Mouse (Mus musculus): ENCODE results near the gene Npas1. TPM values are rescaled to one million over a fixed set of nuclear protein-coding genes. Genes with fewer than 3 reads are reported as not detected.

Gene Npas1
- polyA plus RNA-seq, 2 experiments, result not detected

- no peak for DNase-seq (ENCODE audit: low read depth in 3 of 3, low spot score in 3 of 3)
- H3K9me3 ChIP-seq (ENCODE audit: control insufficient read depth, low read length), result no peaks in the 10 kb centered on the region
- H3K36me3 ChIP-seq (replicated peaks; ENCODE audit: control insufficient read depth, insufficient read depth, low read depth), result no peaks in the 10 kb centered on the region
- H3K9ac ChIP-seq (replicated peaks), result no peak overlapping the region
- TF ChIP-seq EP300 (IDR thresholded peaks at IDR 0.05; ENCODE audit: low read depth) (no peak), CTCF (IDR thresholded peaks at IDR 0.05; ENCODE audit: low read depth) (no peak)
- no peak overlapping the region for H3K27ac ChIP-seq
- H3K4me1 ChIP-seq (replicated peaks; ENCODE audit: control insufficient read depth in 2 of 2, insufficient read depth in 2 of 2, low read length in 1 of 2), result no peaks in the 10 kb centered on the region
- H3K4me2 ChIP-seq (ENCODE audit: low read depth), result no peak overlapping the region
- no peak for ATAC-seq (ENCODE audit: insufficient read depth)
- H3K27me3 ChIP-seq (ENCODE audit: control insufficient read depth, insufficient read depth, low read length), result no peaks in the 10 kb centered on the region
- no peak overlapping the region for H3K4me3 ChIP-seq (ENCODE audit: insufficient read depth in 1 of 2, low read depth in 2 of 2, low read length in 2 of 2)
- WGBS (ENCODE audit: insufficient replicate concordance), result 75% methylated on average over 9 of the region's 9 CpGs
Observed at GRCm38 (mm10) chr7:16489948-16490347, 12.4 kb upstream of the Npas1 start.

- ATAC-seq (ENCODE audit: insufficient read depth), result no peak
- H3K4me1 ChIP-seq (replicated peaks; ENCODE audit: control insufficient read depth in 2 of 2, insufficient read depth in 2 of 2, low read length in 1 of 2), result no peaks in the 10 kb centered on the region
- H3K9me3 ChIP-seq (ENCODE audit: control insufficient read depth, low read length), result no peaks in the 10 kb centered on the region
- no peak for DNase-seq (ENCODE audit: low read depth in 3 of 3, low spot score in 3 of 3)
- no peak for TF ChIP-seq EP300 (IDR thresholded peaks at IDR 0.05; ENCODE audit: low read depth)
- TF ChIP-seq CTCF (IDR thresholded peaks at IDR 0.05; ENCODE audit: low read depth), result no peak
- H3K4me2 ChIP-seq (ENCODE audit: low read depth), result no peak overlapping the region
- H3K27ac ChIP-seq, result no peak overlapping the region
- no peaks in the 10 kb centered on the region for H3K36me3 ChIP-seq (replicated peaks; ENCODE audit: control insufficient read depth, insufficient read depth, low read depth)
- no peak overlapping the region for H3K4me3 ChIP-seq (ENCODE audit: insufficient read depth in 1 of 2, low read depth in 2 of 2, low read length in 2 of 2)
- H3K9ac ChIP-seq (replicated peaks), result no peak overlapping the region
- no peaks in the 10 kb centered on the region for H3K27me3 ChIP-seq (ENCODE audit: control insufficient read depth, insufficient read depth, low read length)
Observed at GRCm38 (mm10) chr7:16488816-16489215, 11.3 kb upstream of the Npas1 start.

GRCm38 (mm10) chr7:16476600-16476989 is 933 bp downstream of the Npas1 start:
- DNase-seq (ENCODE audit: low read depth in 3 of 3, low spot score in 3 of 3), result no peak
- WGBS (ENCODE audit: insufficient replicate concordance), result 2% methylated on average over 34 of the region's 34 CpGs
- H3K9ac ChIP-seq (replicated peaks), result no peak overlapping the region
- H3K4me2 ChIP-seq (ENCODE audit: low read depth), result peak overlapping the region; percentile 27
- ATAC-seq (ENCODE audit: insufficient read depth), result no peak
- TF ChIP-seq CTCF (IDR thresholded peaks at IDR 0.05; ENCODE audit: low read depth) (no peak), EP300 (IDR thresholded peaks at IDR 0.05; ENCODE audit: low read depth) (no peak)
- H3K4me1 ChIP-seq (replicated peaks; ENCODE audit: control insufficient read depth in 2 of 2, insufficient read depth in 2 of 2, low read length in 1 of 2), result no peaks in the 10 kb centered on the region
- H3K4me3 ChIP-seq (ENCODE audit: insufficient read depth in 1 of 2, low read depth in 2 of 2, low read length in 2 of 2), result no peak overlapping the region
- no peaks in the 10 kb centered on the region for H3K9me3 ChIP-seq (ENCODE audit: control insufficient read depth, low read length)
- H3K27me3 ChIP-seq (ENCODE audit: control insufficient read depth, insufficient read depth, low read length), result peaks cover 57% of the 10 kb centered on the region
- no peak overlapping the region for H3K27ac ChIP-seq
- no peaks in the 10 kb centered on the region for H3K36me3 ChIP-seq (replicated peaks; ENCODE audit: control insufficient read depth, insufficient read depth, low read depth)

- Histone ChIP-seq H3K4me3 (ENCODE audit: insufficient read depth in 1 of 2, low read depth in 2 of 2, low read length in 2 of 2) (no peak overlapping the region), H3K9ac (replicated peaks) (no peak overlapping the region), H3K9me3 (ENCODE audit: control insufficient read depth, low read length) (no peaks in the 10 kb centered on the region), H3K36me3 (replicated peaks; ENCODE audit: control insufficient read depth, insufficient read depth, low read depth) (no peaks in the 10 kb centered on the region), H3K27ac (no peak overlapping the region), H3K4me2 (ENCODE audit: low read depth) (peak overlapping the region; percentile 27), H3K4me1 (replicated peaks; ENCODE audit: control insufficient read depth in 2 of 2, insufficient read depth in 2 of 2, low read length in 1 of 2) (no peaks in the 10 kb centered on the region), H3K27me3 (ENCODE audit: control insufficient read depth, insufficient read depth, low read length) (peaks cover 57% of the 10 kb centered on the region)
- TF ChIP-seq CTCF (IDR thresholded peaks at IDR 0.05; ENCODE audit: low read depth) (no peak), EP300 (IDR thresholded peaks at IDR 0.05; ENCODE audit: low read depth) (no peak)
- ATAC-seq (ENCODE audit: insufficient read depth) (no peak), DNase-seq (ENCODE audit: low read depth in 3 of 3, low spot score in 3 of 3) (no peak)
- WGBS (ENCODE audit: insufficient replicate concordance), result 3% methylated on average over 58 of the region's 59 CpGs
Observed at GRCm38 (mm10) chr7:16475764-16476599, 1.5 kb downstream of the Npas1 start.

GRCm38 (mm10) chr7:16475321-16475720 is 2.2 kb downstream of the Npas1 start:
- H3K9me3 ChIP-seq (ENCODE audit: control insufficient read depth, low read length), result no peaks in the 10 kb centered on the region
- peaks cover 57% of the 10 kb centered on the region for H3K27me3 ChIP-seq (ENCODE audit: control insufficient read depth, insufficient read depth, low read length)
- H3K27ac ChIP-seq, result no peak overlapping the region
- H3K4me3 ChIP-seq (ENCODE audit: insufficient read depth in 1 of 2, low read depth in 2 of 2, low read length in 2 of 2), result no peak overlapping the region
- no peak for DNase-seq (ENCODE audit: low read depth in 3 of 3, low spot score in 3 of 3)
- no peak for ATAC-seq (ENCODE audit: insufficient read depth)
- H3K4me2 ChIP-seq (ENCODE audit: low read depth), result no peak overlapping the region
- no peaks in the 10 kb centered on the region for H3K36me3 ChIP-seq (replicated peaks; ENCODE audit: control insufficient read depth, insufficient read depth, low read depth)
- WGBS (ENCODE audit: insufficient replicate concordance), result 4% methylated on average over 23 of the region's 23 CpGs
- no peak overlapping the region for H3K9ac ChIP-seq (replicated peaks)
- H3K4me1 ChIP-seq (replicated peaks; ENCODE audit: control insufficient read depth in 2 of 2, insufficient read depth in 2 of 2, low read length in 1 of 2), result no peaks in the 10 kb centered on the region
- no peak for TF ChIP-seq CTCF (IDR thresholded peaks at IDR 0.05; ENCODE audit: low read depth)
- no peak for TF ChIP-seq EP300 (IDR thresholded peaks at IDR 0.05; ENCODE audit: low read depth)
